Mouse (Mus musculus): Measurements from ENCODE around the gene Krtcap2.
"Not testable (repeated sequence)": the region's sequence is repeated elsewhere in the genome, so short reads cannot be mapped to it uniquely, and the experiment has no call there.

Krtcap2 gene

DNA sequence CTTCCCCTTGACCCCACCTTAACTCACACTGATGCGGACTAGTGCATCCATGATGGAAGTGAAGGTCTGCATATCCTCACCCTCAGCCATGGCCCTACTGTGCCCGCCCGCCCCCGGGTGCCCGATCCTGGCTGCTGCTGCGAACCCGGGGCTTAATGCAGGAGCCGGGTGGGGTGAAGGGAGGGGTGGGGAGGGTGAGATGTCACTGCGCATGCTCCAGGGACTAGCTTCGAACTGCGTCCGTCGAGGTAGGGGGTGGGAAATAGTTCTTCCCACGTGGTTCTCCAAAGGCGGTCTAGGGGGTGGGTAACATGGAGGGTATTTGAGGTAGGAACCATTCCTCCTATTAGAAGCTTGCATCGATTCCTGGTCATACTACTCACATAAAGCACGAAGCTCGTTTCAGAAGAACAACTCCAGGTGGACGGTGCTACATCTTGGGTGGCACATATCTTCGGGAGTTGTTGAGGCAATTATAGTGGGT, at the start of gene Krtcap2:
Gene Krtcap2, plus strand, starts transcription at position 279 of the 484 bp plus-strand sequence.
- in situ Hi-C loops (cut with MboI, MseI), result loop anchor here (5.0 to 10.0 kb wide), 2 partner anchors 37 to 1321 kb away; partner anchors contain the start of gene Efna1

DNA sequence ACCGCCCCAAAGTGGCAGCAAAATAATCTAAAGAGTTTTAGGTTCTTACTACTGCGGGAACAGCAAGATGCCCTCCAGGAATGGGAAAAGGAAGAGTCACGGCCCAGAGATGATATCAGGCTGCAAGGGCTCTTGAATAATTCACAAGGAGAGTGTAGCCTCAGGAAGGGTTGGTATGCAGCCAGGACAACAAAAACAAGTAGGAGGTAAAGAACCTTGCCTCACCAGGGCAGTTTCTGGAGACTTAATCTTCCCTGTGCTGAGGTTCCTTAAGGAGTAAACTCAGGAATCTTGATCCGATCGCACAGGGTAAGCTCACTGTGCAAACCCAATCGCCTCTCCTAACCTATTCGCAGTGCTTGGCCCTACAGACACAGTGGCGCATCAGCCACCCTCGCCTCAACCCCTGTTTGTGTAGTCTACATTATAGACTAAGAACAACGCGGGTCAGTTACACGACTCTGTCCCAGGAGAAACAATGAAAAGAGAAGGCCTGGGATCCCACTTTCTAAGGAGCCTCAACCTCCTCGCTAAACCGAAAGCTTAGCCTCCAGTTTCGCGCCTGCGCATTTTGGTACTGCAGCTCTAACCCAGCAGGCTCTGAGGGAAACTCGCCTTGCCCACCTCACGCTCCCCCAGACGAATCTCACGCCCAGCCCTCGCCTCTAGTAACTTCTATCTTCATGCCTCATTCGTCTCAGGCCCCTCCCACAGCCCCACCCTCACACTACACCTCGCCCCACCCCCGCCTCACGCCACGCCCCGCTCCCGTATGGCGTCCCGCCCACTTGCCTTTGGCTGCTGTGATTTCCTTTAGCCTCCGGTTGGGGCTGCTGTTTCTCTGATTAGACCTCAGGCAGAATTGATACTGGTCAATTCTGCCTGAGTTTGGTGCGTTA, 49.5 kb upstream of the Krtcap2 start:
- in situ Hi-C loops (cut with MboI, MseI), result no loop called here

- in situ Hi-C loops (cut with MboI, MseI), result no loop called here
Observed at GRCm38 (mm10) chr3:89199839-89200238, 45.9 kb upstream of the Krtcap2 start.

GRCm38 (mm10) chr3:89202253-89203141, 43.3 kb upstream of the Krtcap2 start, which contains the start of gene Gba:
Gba (plus strand) TSS chr3:89202928.
- in situ Hi-C loops (cut with MboI, MseI), result no loop called here

- in situ Hi-C loops (cut with MboI, MseI), result no loop called here
Observed at GRCm38 (mm10) chr3:89203142-89203514, 42.6 kb upstream of the Krtcap2 start.

DNA sequence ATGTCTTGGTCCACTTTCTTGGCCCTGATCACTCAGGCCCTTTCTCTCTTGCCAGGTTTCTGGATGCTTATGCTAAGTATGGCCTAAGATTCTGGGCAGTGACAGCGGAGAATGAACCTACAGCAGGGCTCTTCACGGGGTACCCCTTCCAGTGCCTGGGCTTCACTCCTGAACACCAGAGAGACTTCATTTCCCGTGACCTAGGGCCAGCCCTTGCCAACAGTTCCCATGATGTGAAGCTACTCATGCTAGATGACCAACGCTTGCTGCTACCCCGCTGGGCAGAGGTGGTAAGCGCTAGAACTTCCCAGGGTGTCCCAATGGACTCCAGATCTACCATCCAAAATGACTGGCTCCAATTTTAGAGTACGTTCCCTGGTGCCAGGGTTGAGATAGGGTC, 39.7 kb upstream of the Krtcap2 start:
- in situ Hi-C loops (cut with MboI, MseI), result no loop called here

DNA sequence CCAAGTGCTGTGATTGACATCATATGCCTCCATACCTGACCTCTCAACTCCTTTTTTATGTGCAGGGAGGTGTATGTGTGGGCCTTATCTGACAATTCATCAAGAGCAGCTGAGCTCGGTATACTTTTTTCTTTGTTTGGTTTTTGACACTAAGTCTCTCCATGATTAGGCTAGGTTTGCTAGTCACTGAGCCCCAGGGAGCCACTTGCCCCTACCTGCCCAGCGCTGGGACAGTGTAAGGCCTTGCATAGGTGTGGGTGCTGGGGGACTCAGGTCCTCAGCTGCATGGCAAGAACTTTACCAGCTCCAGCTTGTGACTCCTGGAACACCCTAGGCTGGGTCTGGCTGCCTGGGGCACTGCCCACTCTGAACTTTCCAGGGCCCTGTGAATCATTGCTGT, 39.1 kb upstream of the Krtcap2 start:
- in situ Hi-C loops (cut with MboI, MseI), result no loop called here

DNA sequence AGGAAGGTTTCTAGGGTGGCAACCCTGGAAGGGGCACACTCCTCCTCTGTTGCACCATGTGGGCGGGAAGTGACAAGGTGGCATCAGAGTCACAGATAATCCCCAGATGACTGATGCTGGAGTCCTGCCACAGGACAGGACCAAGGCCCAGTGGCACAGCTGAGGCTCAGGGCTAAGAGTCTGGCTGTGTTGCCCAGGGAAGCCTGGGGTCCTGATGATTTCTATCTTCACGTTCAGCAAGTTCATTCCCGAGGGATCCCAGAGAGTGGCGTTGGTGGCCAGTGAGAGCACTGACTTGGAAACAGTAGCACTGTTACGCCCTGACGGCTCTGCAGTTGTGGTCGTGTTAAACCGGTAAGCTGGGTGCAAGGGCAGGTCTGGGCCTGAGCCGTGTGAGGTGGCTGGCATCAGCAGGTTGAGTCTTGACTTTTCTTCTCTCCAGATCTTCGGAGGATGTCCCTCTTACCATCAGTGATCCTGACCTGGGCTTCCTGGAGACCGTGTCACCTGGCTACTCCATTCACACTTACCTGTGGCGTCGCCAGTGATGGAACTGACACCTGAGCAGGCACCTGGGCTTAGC, 37.6 kb upstream of the Krtcap2 start:
- in situ Hi-C loops (cut with MboI, MseI), result no loop called here

GRCm38 (mm10) chr3:89208736-89209135, 37.0 kb upstream of the Krtcap2 start:
- in situ Hi-C loops (cut with MboI, MseI), result no loop called here

- in situ Hi-C loops (cut with MboI, MseI), result no loop called here
Observed at GRCm38 (mm10) chr3:89209731-89210130, 36.0 kb upstream of the Krtcap2 start.

- in situ Hi-C loops (cut with MboI, MseI), result no loop called here
Observed at GRCm38 (mm10) chr3:89210162-89210561, 35.6 kb upstream of the Krtcap2 start.

DNA sequence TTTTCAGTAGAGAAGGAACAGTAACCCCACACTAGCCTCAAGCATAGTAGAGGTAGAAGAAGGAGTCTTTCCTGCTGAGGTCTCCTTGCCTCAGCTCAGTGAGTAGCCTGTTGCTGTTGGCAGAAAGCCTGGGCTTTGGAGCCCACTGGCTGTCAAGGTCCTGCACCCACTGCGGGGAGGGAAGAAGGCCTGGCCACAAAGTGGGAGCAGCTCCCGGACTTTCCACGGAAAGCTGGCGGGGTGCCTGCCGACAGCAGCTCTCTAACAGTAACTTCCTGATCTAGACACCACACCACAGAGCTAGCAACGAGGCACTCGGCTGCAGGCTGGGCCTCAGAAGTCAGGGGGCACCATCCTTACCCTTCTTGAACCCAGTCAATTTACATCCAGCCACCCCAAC, 35.0 kb upstream of the Krtcap2 start:
- in situ Hi-C loops (cut with MboI, MseI), result no loop called here

GRCm38 (mm10) chr3:89213803-89214530, 31.8 kb upstream of the Krtcap2 start:
- in situ Hi-C loops (cut with MboI, MseI), result no loop called here

GRCm38 (mm10) chr3:89214681-89215411, 30.9 kb upstream of the Krtcap2 start, which contains the start of gene Thbs3:
Thbs3 (plus strand) TSS chr3:89215180.
- in situ Hi-C loops (cut with MboI, MseI), result no loop called here

DNA sequence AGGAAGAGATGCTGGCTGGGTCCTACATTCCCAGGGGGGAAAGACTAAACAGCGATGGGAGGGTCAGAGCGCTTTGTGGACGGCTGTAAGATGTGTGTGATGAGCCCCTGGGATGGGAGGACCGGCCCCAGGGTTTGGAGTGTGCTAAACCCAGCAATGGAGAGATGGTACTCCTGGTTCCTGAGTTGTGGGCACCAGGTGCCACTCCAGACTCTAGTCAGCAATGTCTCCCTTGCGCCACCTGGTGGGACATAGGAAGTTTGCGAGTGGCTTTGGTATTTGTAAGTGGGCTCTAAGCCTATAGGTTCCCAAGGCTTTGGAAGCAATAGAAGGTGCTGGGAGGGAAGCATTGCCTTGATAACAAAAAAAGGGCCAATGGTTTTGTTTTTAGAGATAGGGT, 29.9 kb upstream of the Krtcap2 start:
- in situ Hi-C loops (cut with MboI, MseI), result no loop called here

DNA sequence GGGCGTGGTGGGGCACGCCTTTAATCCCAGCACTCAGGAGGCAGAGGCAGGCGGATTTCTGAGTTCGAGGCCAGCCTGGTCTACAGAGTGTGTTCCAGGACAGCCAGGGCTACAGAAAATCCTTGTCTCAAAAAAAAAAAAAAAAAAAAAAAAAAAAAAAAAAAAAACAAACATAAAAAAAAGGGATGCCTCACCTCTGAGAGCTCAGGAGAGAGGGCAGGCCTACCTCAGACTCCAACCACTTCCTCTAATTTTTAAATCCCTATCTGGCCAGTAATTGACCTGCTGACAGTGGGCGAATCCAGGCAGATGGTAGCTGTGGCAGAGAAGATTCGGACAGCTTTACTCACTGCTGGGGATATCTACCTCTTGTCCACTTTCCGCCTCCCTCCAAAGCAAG, 29.4 kb upstream of the Krtcap2 start:
- in situ Hi-C loops (cut with MboI, MseI), result not testable (repeated sequence)

DNA sequence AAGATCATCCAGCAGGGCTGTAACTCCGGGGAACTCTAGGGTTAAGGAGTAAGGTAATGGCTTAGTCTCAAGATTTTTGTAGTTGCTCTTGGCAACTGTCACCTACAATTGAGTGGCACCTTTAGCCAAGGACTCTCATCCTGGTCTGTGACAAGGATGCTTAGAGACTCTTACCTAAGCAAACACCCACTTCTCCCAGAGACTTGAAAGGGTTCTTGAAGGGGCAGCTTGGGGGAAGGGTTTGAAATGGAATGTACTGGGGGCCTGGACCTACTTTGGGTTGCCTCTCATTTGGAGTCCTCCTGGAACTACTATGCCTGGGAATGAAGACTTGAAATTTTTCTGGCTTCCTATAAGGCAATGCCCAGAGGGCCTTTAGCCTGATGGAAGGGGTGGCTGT, 27.5 kb upstream of the Krtcap2 start:
- in situ Hi-C loops (cut with MboI, MseI), result no loop called here

DNA sequence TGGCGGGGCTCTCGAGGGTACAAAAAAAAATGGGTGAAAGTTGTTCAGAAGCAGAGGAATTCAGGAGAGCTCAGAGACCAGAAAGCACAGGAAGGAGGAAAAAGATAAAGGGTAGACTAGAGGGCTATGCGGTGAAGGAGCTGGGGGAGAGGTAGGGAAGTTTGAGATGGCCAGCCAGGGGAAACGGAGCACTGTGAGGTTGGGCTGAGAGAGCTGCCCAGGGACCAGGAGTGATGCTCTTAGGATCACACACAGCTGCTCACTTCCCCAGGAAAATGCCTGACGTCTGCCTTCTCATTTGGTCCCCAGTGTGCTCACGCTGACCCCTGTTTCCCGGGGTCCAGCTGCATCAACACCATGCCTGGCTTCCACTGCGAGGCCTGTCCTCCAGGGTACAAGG, 26.2 kb upstream of the Krtcap2 start:
- in situ Hi-C loops (cut with MboI, MseI), result no loop called here

- in situ Hi-C loops (cut with MboI, MseI), result no loop called here
Observed at GRCm38 (mm10) chr3:89221167-89221566, 24.6 kb upstream of the Krtcap2 start.

GRCm38 (mm10) chr3:89224796-89225195, 21.0 kb upstream of the Krtcap2 start:
- in situ Hi-C loops (cut with MboI, MseI), result no loop called here

Data from T-helper 2 cell (primary cell).